In the genomic region with DNA sequence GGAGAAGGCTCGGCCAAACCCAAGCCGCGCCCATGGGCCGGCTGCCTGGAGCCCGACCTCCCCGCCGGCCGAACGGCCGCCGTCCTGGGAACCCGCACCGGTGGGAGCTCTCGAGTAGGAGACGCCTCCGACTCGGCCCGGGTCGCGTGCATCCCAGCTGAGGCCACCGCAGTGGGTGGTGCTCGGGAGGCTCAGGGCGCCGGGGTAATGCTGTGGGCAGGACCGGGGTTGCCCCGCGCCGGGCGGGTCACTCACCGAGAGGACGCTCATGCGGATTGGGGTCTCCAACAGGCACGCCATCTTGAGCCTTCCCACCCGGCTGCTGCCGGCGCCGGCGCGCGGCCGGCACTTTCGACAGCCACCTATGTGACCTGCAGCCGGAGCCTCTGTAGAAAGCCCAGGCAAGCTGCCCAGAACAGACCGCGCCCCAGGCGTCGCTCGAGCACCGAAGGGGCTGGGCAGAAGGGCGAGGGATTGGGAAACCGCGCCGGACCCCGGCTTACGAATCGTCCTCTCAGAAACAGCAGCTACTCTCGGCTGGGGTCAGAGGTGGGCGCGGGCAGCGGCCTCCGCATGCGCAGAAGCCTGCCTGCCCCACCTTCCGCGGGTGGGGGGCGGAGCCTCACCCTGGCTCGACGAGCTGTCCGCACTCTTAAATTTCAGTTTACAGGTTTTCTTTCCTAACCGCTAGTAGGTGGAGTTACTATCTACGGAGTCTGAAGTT, we compare ENCODE assay signal across 8 mouse cellular contexts. TPM values are rescaled to one million over a fixed set of nuclear protein-coding genes. Genes with fewer than 3 reads are reported as not detected.
A peak's percentile ranks its signal among the peaks of the same experiment; 100 is the strongest.
DNase-seq lines count a peak whose midpoint lies in the region; ATAC-seq lines count a peak whose summit lies in the region.

A gene (minus strand): TSS at position 553 of the 724 bp plus-strand sequence.

- peak within 1 kb of the TSS; percentile 97 for H3K4me3 ChIP-seq in forebrain, embryonic 11.5 days (ENCODE audit: low read depth, low read length)
- H3K4me3 ChIP-seq in heart, embryonic 16.5 days (ENCODE audit: low read length) = peak within 1 kb of the TSS; percentile 69
- peak within 1 kb of the TSS; percentile 97 for H3K4me3 ChIP-seq in liver, embryonic 15.5 days (replicated peaks)
- peak within 1 kb of the TSS; percentile 94 for H3K4me3 ChIP-seq in neural tube, embryonic 12.5 days

- H3K4me2 ChIP-seq in forebrain, embryonic 11.5 days (ENCODE audit: low read depth, low read length, severe bottlenecking) = peak within 1 kb of the TSS; percentile 90
- H3K4me2 ChIP-seq in heart, embryonic 16.5 days (ENCODE audit: low read depth, low read length) = peak within 1 kb of the TSS; percentile 95
- H3K4me2 ChIP-seq in liver, embryonic 15.5 days = peak within 1 kb of the TSS; percentile 88
- H3K4me2 ChIP-seq in neural tube, embryonic 12.5 days (replicated peaks) = peak within 1 kb of the TSS; percentile 75

- peak within 1 kb of the TSS; percentile 95 for H3K9ac ChIP-seq in forebrain, embryonic 11.5 days (ENCODE audit: low read length)
- H3K9ac ChIP-seq in heart, embryonic 16.5 days (ENCODE audit: low read length) = peak within 1 kb of the TSS; percentile 81
- H3K9ac ChIP-seq in liver, embryonic 15.5 days = peak within 1 kb of the TSS; percentile 91
- H3K9ac ChIP-seq in neural tube, embryonic 12.5 days = peak within 1 kb of the TSS; percentile 93

- no peaks in the 10 kb centered on the region for H3K27me3 ChIP-seq in forebrain, embryonic 11.5 days (ENCODE audit: control insufficient read depth, insufficient read depth, low read length)
- no peaks in the 10 kb centered on the region for H3K27me3 ChIP-seq in heart, embryonic 16.5 days (ENCODE audit: control insufficient read depth, insufficient read depth, low read length)
- H3K27me3 ChIP-seq in liver, embryonic 15.5 days = no peaks in the 10 kb centered on the region
- no peaks in the 10 kb centered on the region; the same call in 1 of the 2 replicates for H3K27me3 ChIP-seq in neural tube, embryonic 12.5 days (replicated peaks)

- peak; percentile 96 for ATAC-seq in forebrain, embryonic 11.5 days (replicated peaks; ENCODE audit: low FRiP score)
- peak; percentile 96 for ATAC-seq in heart, embryonic 16.5 days (replicated peaks; ENCODE audit: extremely low read depth, insufficient read depth, low FRiP score)
- peak; percentile 92 for ATAC-seq in liver, embryonic 15.5 days (ENCODE audit: insufficient read depth)
- peak; percentile 96 for ATAC-seq in neural tube, embryonic 12.5 days (ENCODE audit: low FRiP score, low read depth)

- H3K9me3 ChIP-seq in forebrain, embryonic 11.5 days (ENCODE audit: control insufficient read depth, low read length) = no peaks in the 10 kb centered on the region
- no peaks in the 10 kb centered on the region for H3K9me3 ChIP-seq in heart, embryonic 16.5 days (replicated peaks; ENCODE audit: control insufficient read depth, low read length)
- H3K9me3 ChIP-seq in liver, embryonic 15.5 days (replicated peaks) = no peaks in the 10 kb centered on the region
- H3K9me3 ChIP-seq in neural tube, embryonic 12.5 days = no peaks in the 10 kb centered on the region

- H3K4me1 ChIP-seq in forebrain, embryonic 11.5 days (replicated peaks; ENCODE audit: control insufficient read depth, insufficient read depth, low read length) = peaks cover 5% of the 10 kb centered on the region; the same call in 1 of the 2 replicates
- H3K4me1 ChIP-seq in heart, embryonic 16.5 days (ENCODE audit: control insufficient read depth, insufficient read depth, low read length) = peaks cover 8% of the 10 kb centered on the region
- peaks cover 20% of the 10 kb centered on the region for H3K4me1 ChIP-seq in liver, embryonic 15.5 days (replicated peaks)
- peaks cover 13% of the 10 kb centered on the region for H3K4me1 ChIP-seq in neural tube, embryonic 12.5 days

- H3K27ac ChIP-seq in forebrain, embryonic 11.5 days (ENCODE audit: low read depth, low read length) = peak within 1 kb of the TSS; percentile 92
- peak within 1 kb of the TSS; percentile 95 for H3K27ac ChIP-seq in heart, embryonic 16.5 days (ENCODE audit: low read length)
- H3K27ac ChIP-seq in liver, embryonic 15.5 days (replicated peaks) = peak within 1 kb of the TSS; percentile 95
- H3K27ac ChIP-seq in neural tube, embryonic 12.5 days = peak within 1 kb of the TSS; percentile 89

- peak; percentile 88 to 89 for DNase-seq in CD8-positive naive resting alpha-beta T cell, adult 2 months (ENCODE audit: low read depth in 2 of 2, low spot score in 2 of 2)
- peak; percentile 80 for DNase-seq in c-Kit-positive CD71-negative TER-119-negative erythroid progenitor cells, embryonic 14.5 days (ENCODE audit: low read depth)
- DNase-seq in forebrain, embryonic 11.5 days (ENCODE audit: low spot score) = peak; percentile 94
- peak; percentile 93 to 96 for DNase-seq in kidney, postnatal 36 days
- peak; percentile 82 for DNase-seq in telencephalon, adult 2 months (ENCODE audit: low read depth, low spot score)

- under 1% methylated on average over 61 of the region's 70 CpGs for WGBS in forebrain, embryonic 11.5 days
- under 1% methylated on average over 70 of the region's 70 CpGs for WGBS in heart, embryonic 16.5 days
- under 1% methylated on average over 70 of the region's 70 CpGs for WGBS in liver, embryonic 15.5 days (ENCODE audit: insufficient replicate concordance)
- WGBS in neural tube, embryonic 12.5 days = under 1% methylated on average over 70 of the region's 70 CpGs

- H3K36me3 ChIP-seq in forebrain, embryonic 11.5 days (ENCODE audit: control insufficient read depth, insufficient read depth, low read length) = no peaks in the 10 kb centered on the region
- no peaks in the 10 kb centered on the region for H3K36me3 ChIP-seq in heart, embryonic 16.5 days (ENCODE audit: control insufficient read depth, insufficient read depth)
- no peaks in the 10 kb centered on the region for H3K36me3 ChIP-seq in liver, embryonic 15.5 days (replicated peaks)
- no peaks in the 10 kb centered on the region for H3K36me3 ChIP-seq in neural tube, embryonic 12.5 days

RNA-seq across cellular contexts. Expression of the gene that starts here (rescaled TPM):
- 38.9 and 39.9 TPM in 2 replicates for polyA plus RNA-seq in forebrain, embryonic 11.5 days (2014; fragmentation: Nextera tagmentation; extraction: Ambion mirVana)
- 21.1 and 21.4 TPM in 2 replicates for polyA plus RNA-seq in heart, embryonic 16.5 days (2015; fragmentation: Nextera tagmentation; extraction: Ambion mirVana)
- polyA plus RNA-seq in liver, embryonic 15.5 days (2015; fragmentation: Nextera tagmentation; extraction: Ambion mirVana) = 8.8 and 9.3 TPM in 2 replicates
- 45.5 and 46.1 TPM in 2 replicates for polyA plus RNA-seq in neural tube, embryonic 12.5 days (2016; fragmentation: Nextera tagmentation; extraction: Ambion mirVana)

Comparison
In these comparisons a context has a peak if more than half of its experiments do, and no peak if none do; other contexts are left out.
1. Peak in every context shown above with its lines: DNase-seq, ATAC-seq, H3K4me3 ChIP-seq and H3K27ac ChIP-seq.